Mouse (Mus musculus): ENCODE data around the gene Nr6a1. TPM values are rescaled to one million over a fixed set of nuclear protein-coding genes. Genes with fewer than 3 reads are reported as not detected.

The Nr6a1 gene
- polyA plus RNA-seq, 1 experiment from 2014 or later: 0.51 TPM

DNA sequence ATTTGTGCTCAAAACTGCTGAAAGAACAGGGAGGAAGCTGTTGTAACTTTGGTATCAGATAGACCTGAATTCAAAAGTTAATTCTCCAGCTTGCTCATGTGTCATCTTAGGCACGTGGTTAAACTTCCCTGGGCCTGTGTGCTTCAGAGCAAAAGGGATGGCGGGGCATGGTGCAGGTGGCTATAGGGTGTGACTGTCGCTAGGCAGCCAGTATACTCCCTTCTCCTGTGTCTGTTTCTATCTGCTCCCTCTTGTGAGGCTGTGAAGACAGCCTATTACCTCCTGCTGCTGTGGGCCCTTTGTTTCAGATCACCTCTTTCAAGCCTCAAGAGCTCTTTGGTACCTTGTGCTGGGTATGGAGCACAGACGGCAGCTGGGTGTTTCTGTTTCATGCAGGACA, 205.4 kb downstream of the Nr6a1 start:
- Histone ChIP-seq H3K4me2 (ENCODE audit: low read length) (no peak overlapping the region), H3K4me3 (replicated peaks; ENCODE audit: low read depth, low read length) (no peak overlapping the region), H3K9me3 (replicated peaks; ENCODE audit: low read length) (no peaks in the 10 kb centered on the region), H3K9ac (ENCODE audit: low read depth, low read length) (no peak overlapping the region), H3K27me3 (ENCODE audit: insufficient read depth, low read length) (no peaks in the 10 kb centered on the region), H3K4me1 (replicated peaks; ENCODE audit: insufficient read depth, low read length) (no peaks in the 10 kb centered on the region), H3K36me3 (ENCODE audit: insufficient read depth, low read length) (no peaks in the 10 kb centered on the region), H3K27ac (no peak overlapping the region)
- no peak; the same call in 1 of the 2 replicates for ATAC-seq (replicated peaks; ENCODE audit: low FRiP score, low read depth)
- WGBS: 38% methylated on average over 4 of the region's 4 CpGs
- DNase-seq (ENCODE audit: low spot score): peak; percentile 72
- no peak for TF ChIP-seq CTCF (IDR thresholded peaks at IDR 0.05; ENCODE audit: low read depth)

DNA sequence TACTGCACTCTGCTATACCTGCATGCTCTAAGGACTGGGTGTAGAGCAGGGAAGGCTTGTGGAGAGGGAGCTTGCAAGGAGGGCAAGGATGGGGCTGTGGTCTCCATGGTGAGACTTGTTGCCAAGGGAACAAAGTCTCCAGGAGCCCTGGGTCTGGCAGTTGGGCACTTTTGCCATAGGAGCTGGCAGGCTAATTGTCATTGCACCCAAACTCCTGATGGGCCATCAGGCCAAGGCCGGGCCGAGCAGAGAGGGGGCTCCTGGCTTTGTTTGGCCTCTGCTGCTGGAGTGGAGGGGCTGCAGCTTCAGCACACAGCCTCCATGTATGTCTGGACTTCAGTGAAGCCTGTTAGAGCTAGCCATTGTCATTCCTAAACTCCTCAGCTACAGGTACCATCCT, 206.8 kb downstream of the Nr6a1 start:
- H3K4me1 ChIP-seq (replicated peaks; ENCODE audit: insufficient read depth, low read length): no peaks in the 10 kb centered on the region
- ATAC-seq (replicated peaks; ENCODE audit: low FRiP score, low read depth): no peak
- H3K4me2 ChIP-seq (ENCODE audit: low read length): no peak overlapping the region
- no peaks in the 10 kb centered on the region for H3K27me3 ChIP-seq (ENCODE audit: insufficient read depth, low read length)
- no peak overlapping the region for H3K4me3 ChIP-seq (replicated peaks; ENCODE audit: low read depth, low read length)
- WGBS: 84% methylated on average over 2 of the region's 2 CpGs
- H3K27ac ChIP-seq: no peak overlapping the region
- no peaks in the 10 kb centered on the region for H3K36me3 ChIP-seq (ENCODE audit: insufficient read depth, low read length)
- no peak for DNase-seq (ENCODE audit: low spot score)
- no peak for TF ChIP-seq CTCF (IDR thresholded peaks at IDR 0.05; ENCODE audit: low read depth)
- H3K9ac ChIP-seq (ENCODE audit: low read depth, low read length): no peak overlapping the region
- no peaks in the 10 kb centered on the region for H3K9me3 ChIP-seq (replicated peaks; ENCODE audit: low read length)

DNA sequence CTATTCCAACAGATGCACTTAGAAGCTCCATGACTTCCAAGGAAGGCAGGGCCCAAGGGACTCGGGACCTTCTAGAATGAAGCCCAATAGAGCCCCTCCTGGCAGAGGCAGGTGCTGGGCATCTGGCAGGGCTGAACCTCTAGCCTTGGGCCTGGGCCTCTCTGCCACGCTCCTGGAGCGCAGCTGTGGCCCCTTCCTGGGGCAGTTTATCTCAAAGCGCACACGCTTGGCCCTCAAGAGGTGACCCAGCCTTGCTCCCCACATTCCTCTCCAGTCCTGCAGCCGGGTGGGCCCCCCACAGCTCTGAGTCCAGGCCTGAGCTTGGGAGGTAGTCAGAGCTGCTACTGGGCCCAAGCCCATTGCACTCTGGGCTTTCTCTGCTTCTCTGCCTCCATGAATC, 208.1 kb downstream of the Nr6a1 start:
- Histone ChIP-seq H3K4me1 (replicated peaks; ENCODE audit: insufficient read depth, low read length) (no peaks in the 10 kb centered on the region), H3K9ac (ENCODE audit: low read depth, low read length) (no peak overlapping the region), H3K27me3 (ENCODE audit: insufficient read depth, low read length) (no peaks in the 10 kb centered on the region), H3K27ac (no peak overlapping the region), H3K4me2 (ENCODE audit: low read length) (no peak overlapping the region), H3K36me3 (ENCODE audit: insufficient read depth, low read length) (no peaks in the 10 kb centered on the region), H3K9me3 (replicated peaks; ENCODE audit: low read length) (no peaks in the 10 kb centered on the region), H3K4me3 (replicated peaks; ENCODE audit: low read depth, low read length) (no peak overlapping the region)
- ATAC-seq (replicated peaks; ENCODE audit: low FRiP score, low read depth) (no peak), DNase-seq (ENCODE audit: low spot score) (no peak)
- WGBS: 79% methylated on average over 6 of the region's 6 CpGs
- no peak for TF ChIP-seq CTCF (IDR thresholded peaks at IDR 0.05; ENCODE audit: low read depth)

DNA sequence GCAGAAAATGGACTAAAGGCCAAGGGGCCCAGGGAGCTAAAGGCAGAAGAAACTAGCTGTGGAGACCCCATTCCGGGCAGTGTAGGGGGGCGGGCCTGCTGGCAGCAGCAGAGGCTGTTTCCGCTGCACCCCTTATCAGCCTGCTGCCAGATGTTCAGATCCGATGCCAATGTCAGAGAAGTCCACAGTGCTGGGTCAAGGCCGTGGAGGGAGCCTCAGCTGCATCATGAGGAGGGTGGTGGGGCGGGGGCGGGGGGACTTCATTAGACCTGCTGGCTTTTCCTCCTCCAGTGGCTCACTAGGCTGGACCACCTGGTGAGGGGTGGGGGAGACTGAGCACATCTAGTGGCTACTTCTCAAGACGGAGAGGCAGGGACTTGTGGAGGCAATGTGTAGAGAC, 208.8 kb downstream of the Nr6a1 start:
- no peak overlapping the region for H3K27ac ChIP-seq
- ATAC-seq (replicated peaks; ENCODE audit: low FRiP score, low read depth) (no peak), DNase-seq (ENCODE audit: low spot score) (no peak)
- no peak overlapping the region for H3K4me2 ChIP-seq (ENCODE audit: low read length)
- H3K4me3 ChIP-seq (replicated peaks; ENCODE audit: low read depth, low read length): no peak overlapping the region
- TF ChIP-seq CTCF (IDR thresholded peaks at IDR 0.05; ENCODE audit: low read depth): no peak
- no peaks in the 10 kb centered on the region for H3K9me3 ChIP-seq (replicated peaks; ENCODE audit: low read length)
- 63% methylated on average over 8 of the region's 8 CpGs for WGBS
- H3K4me1 ChIP-seq (replicated peaks; ENCODE audit: insufficient read depth, low read length): no peaks in the 10 kb centered on the region
- no peaks in the 10 kb centered on the region for H3K36me3 ChIP-seq (ENCODE audit: insufficient read depth, low read length)
- no peak overlapping the region for H3K9ac ChIP-seq (ENCODE audit: low read depth, low read length)
- H3K27me3 ChIP-seq (ENCODE audit: insufficient read depth, low read length): 0 out of 2 replicates have a peak, but pooled peaks cover 3% of the 10 kb centered on the region

DNA sequence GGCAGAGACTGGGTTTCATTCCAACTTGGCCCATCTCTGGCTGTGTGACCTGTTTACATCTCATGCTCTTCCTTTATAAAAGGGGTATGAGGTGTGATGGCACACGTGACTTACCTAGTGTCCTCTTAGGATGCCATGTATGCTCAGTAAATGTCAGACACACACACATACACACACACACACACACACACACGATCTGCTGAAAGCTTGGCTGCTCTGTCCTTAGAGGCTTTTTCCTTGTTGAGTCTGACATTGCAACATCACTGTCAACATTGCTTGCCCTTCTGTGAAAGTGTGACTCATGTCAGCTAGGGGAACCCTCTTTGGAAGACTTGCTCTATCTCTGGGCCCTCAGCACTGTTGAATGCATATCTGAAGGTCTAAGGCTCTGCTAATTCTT, 210.1 kb downstream of the Nr6a1 start:
- no peak for TF ChIP-seq CTCF (IDR thresholded peaks at IDR 0.05; ENCODE audit: low read depth)
- Histone ChIP-seq H3K4me3 (replicated peaks; ENCODE audit: low read depth, low read length) (no peak overlapping the region), H3K4me1 (replicated peaks; ENCODE audit: insufficient read depth, low read length) (no peaks in the 10 kb centered on the region), H3K9ac (ENCODE audit: low read depth, low read length) (no peak overlapping the region), H3K4me2 (ENCODE audit: low read length) (no peak overlapping the region), H3K27me3 (ENCODE audit: insufficient read depth, low read length) (peaks cover 8% of the 10 kb centered on the region), H3K27ac (no peak overlapping the region), H3K9me3 (replicated peaks; ENCODE audit: low read length) (no peaks in the 10 kb centered on the region), H3K36me3 (ENCODE audit: insufficient read depth, low read length) (no peaks in the 10 kb centered on the region)
- DNase-seq (ENCODE audit: low spot score): no peak
- ATAC-seq (replicated peaks; ENCODE audit: low FRiP score, low read depth): no peak
- 84% methylated on average over 2 of the region's 2 CpGs for WGBS

DNA sequence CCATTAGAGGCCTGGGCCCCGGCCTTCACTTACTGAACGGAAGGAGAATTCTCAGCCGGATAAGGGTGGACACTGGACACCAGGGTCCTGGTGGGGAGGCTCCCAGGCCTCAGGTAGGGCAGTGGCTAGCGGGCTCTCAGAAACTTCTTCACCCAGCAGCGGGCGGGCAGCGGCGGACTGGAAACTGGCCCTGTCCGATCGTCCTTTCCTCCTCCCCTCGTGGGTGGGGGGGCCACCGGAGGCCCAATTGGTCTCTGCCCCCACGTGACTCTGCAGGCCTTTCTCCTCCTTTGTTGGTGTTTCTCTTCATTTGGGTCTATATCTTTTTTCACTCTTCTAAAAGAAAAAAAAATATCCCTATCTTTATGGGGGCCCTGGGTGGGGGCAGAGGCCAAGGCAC, 213.2 kb downstream of the Nr6a1 start, which contains the start of gene Nr5a1:
Gene Nr5a1 (minus strand): TSS at position 219 of the 400 bp plus-strand sequence.
- 58% methylated on average over 13 of the region's 13 CpGs for WGBS
- no peak for ATAC-seq (replicated peaks; ENCODE audit: low FRiP score, low read depth)
- H3K27me3 ChIP-seq (ENCODE audit: insufficient read depth, low read length): peaks cover 37% of the 10 kb centered on the region

DNA sequence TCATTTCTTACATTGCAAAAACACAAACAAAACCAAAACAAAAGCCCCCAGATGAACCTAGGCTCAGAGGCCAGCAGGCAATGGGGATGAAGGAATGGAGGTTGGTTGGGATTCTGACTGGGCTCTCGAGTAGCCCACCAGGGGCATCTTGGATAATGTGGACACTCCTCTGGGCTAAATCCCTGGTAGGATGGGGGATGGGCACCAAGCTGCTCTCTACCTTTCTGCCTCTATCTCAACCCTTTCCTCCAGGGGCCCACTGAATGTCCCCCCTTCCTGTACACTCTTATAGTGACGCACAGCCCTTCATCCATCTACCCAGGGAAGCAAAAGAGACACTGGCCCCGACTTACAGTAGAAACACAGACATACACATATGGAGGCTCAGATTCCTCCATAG, 213.9 kb downstream of the Nr6a1 start:
- no peak for DNase-seq (ENCODE audit: low spot score)
- Histone ChIP-seq H3K9me3 (replicated peaks; ENCODE audit: low read length) (no peaks in the 10 kb centered on the region), H3K27ac (no peak overlapping the region), H3K4me3 (replicated peaks; ENCODE audit: low read depth, low read length) (no peak overlapping the region), H3K4me2 (ENCODE audit: low read length) (no peak overlapping the region), H3K36me3 (ENCODE audit: insufficient read depth, low read length) (no peaks in the 10 kb centered on the region), H3K9ac (ENCODE audit: low read depth, low read length) (no peak overlapping the region), H3K27me3 (ENCODE audit: insufficient read depth, low read length) (peaks cover 44% of the 10 kb centered on the region), H3K4me1 (replicated peaks; ENCODE audit: insufficient read depth, low read length) (peaks cover 21% of the 10 kb centered on the region; the same call in 1 of the 2 replicates)
- no peak for TF ChIP-seq CTCF (IDR thresholded peaks at IDR 0.05; ENCODE audit: low read depth)
- ATAC-seq (replicated peaks; ENCODE audit: low FRiP score, low read depth): no peak
- 78% methylated on average over 3 of the region's 3 CpGs for WGBS

More for the DNA sequence above, 213.2 kb downstream of the Nr6a1 start, which contains the start of gene Nr5a1:
- TF ChIP-seq CTCF (IDR thresholded peaks at IDR 0.05; ENCODE audit: low read depth): no peak
- H3K9ac ChIP-seq (ENCODE audit: low read depth, low read length): no peak within 1 kb of the TSS
- no peak for DNase-seq (ENCODE audit: low spot score)
- no peaks in the 10 kb centered on the region for H3K9me3 ChIP-seq (replicated peaks; ENCODE audit: low read length)
- H3K36me3 ChIP-seq (ENCODE audit: insufficient read depth, low read length): no peaks in the 10 kb centered on the region
- no peak within 1 kb of the TSS for H3K4me3 ChIP-seq (replicated peaks; ENCODE audit: low read depth, low read length)
- H3K4me1 ChIP-seq (replicated peaks; ENCODE audit: insufficient read depth, low read length): peaks cover 21% of the 10 kb centered on the region; the same call in 1 of the 2 replicates
- no peak within 1 kb of the TSS for H3K4me2 ChIP-seq (ENCODE audit: low read length)
- no peak within 1 kb of the TSS for H3K27ac ChIP-seq

All from kidney, postnatal 0 days (tissue).